Mouse (Mus musculus) forebrain, embryonic 15.5 days (tissue): ENCODE measurements around the gene Utp4. TPM values are rescaled to one million over a fixed set of nuclear protein-coding genes. Genes with fewer than 3 reads are reported as not detected.
"Not testable (repeated sequence)": the region's sequence is repeated elsewhere in the genome, so short reads cannot be mapped to it uniquely, and the experiment has no call there.

ENCODE experiments used
- ATAC-seq: fragments of 200-750 bp; cut with Nextera tagmentation; replicated peaks from 2 replicates; pipeline ENCODE4 v1.8.0; 2017; ENCODE audit warnings: mild to moderate bottlenecking, moderate TSS enrichment, moderate library complexity
- H3K27ac ChIP-seq: fragments of 300-500 bp; sonication (generic); replicated peaks from 2 replicates; pipeline ENCODE4 v1.5.1; 2015; ENCODE audit warnings: mild to moderate bottlenecking, inconsistent platforms
- H3K27me3 ChIP-seq: fragments of 300-500 bp; sonication (generic); 2 replicates; pipeline ENCODE4 v1.6.1; 2015; ENCODE audit warnings: inconsistent platforms
- H3K36me3 ChIP-seq: fragments of 300-500 bp; sonication (generic); 2 replicates; pipeline ENCODE4 v1.6.1; 2015; ENCODE audit warnings: mild to moderate bottlenecking, inconsistent platforms
- H3K4me1 ChIP-seq: fragments of 300-500 bp; sonication (generic); 2 replicates; pipeline ENCODE4 v1.6.1; 2015; ENCODE audit warnings: inconsistent platforms
- H3K4me2 ChIP-seq: fragments of 300-500 bp; sonication (generic); replicated peaks from 2 replicates; pipeline ENCODE4 v1.6.1; 2015; ENCODE audit warnings: mild to moderate bottlenecking, inconsistent platforms
- H3K4me3 ChIP-seq: fragments of 300-500 bp; sonication (generic); 2 replicates; pipeline ENCODE4 v1.5.1; 2015; ENCODE audit warnings: mild to moderate bottlenecking, inconsistent platforms
- H3K9ac ChIP-seq: fragments of 300-500 bp; sonication (generic); replicated peaks from 2 replicates; pipeline ENCODE4 v1.6.1; 2015; ENCODE audit warnings: mild to moderate bottlenecking, inconsistent platforms
- H3K9me3 ChIP-seq: fragments of 300-500 bp; sonication (generic); 2 replicates; pipeline ENCODE4 v1.6.1; 2016; ENCODE audit warnings: inconsistent platforms
- WGBS: fragments of 180-500 bp; shearing (Covaris S2); methylation state at CpG from one replicate; pipeline ENCODE4 v1.1.7; 2015; ENCODE audit warnings: mixed read lengths; 5-methylcytosine and 5-hydroxymethylcytosine counted together
- polyA plus RNA-seq: library from polyadenylated mRNA; unstranded; fragments of >200 nt; fragmentation: Nextera tagmentation; extraction: Ambion mirVana; gene quantifications from 2 replicates; pipeline ENCODE4 v1.2.1, GENCODE M21; 2015

Utp4 gene
- polyA plus RNA-seq, 1 experiment from 2014 or later: 49.1 TPM

- no peak overlapping the region for H3K9ac ChIP-seq
- no peak for ATAC-seq
- no peaks in the 10 kb centered on the region for H3K4me1 ChIP-seq
- H3K4me3 ChIP-seq: no peak overlapping the region
- no peak overlapping the region for H3K27ac ChIP-seq
- 57% methylated on average over 7 of the region's 7 CpGs for WGBS
- H3K36me3 ChIP-seq: peaks cover 56% of the 10 kb centered on the region
- H3K27me3 ChIP-seq: no peaks in the 10 kb centered on the region
- H3K4me2 ChIP-seq: no peak overlapping the region
- H3K9me3 ChIP-seq: no peaks in the 10 kb centered on the region
Measured at GRCm38 (mm10) chr8:106908291-106908690, 14.9 kb downstream of the Utp4 start.

- no peak overlapping the region for H3K27ac ChIP-seq
- H3K9me3 ChIP-seq: no peaks in the 10 kb centered on the region
- no peaks in the 10 kb centered on the region for H3K4me1 ChIP-seq
- H3K9ac ChIP-seq: no peak overlapping the region
- no peak overlapping the region for H3K4me2 ChIP-seq
- no peak overlapping the region for H3K4me3 ChIP-seq
- H3K36me3 ChIP-seq: peaks cover 64% of the 10 kb centered on the region
- WGBS: 96% methylated on average over 10 of the region's 10 CpGs
- ATAC-seq: no peak
- H3K27me3 ChIP-seq: no peaks in the 10 kb centered on the region
Measured at GRCm38 (mm10) chr8:106913631-106914030, 20.2 kb downstream of the Utp4 start.

GRCm38 (mm10) chr8:106919721-106920394 is 26.4 kb downstream of the Utp4 start:
- no peak overlapping the region for H3K9ac ChIP-seq
- ATAC-seq: no peak
- no peaks in the 10 kb centered on the region for H3K27me3 ChIP-seq
- no peak overlapping the region for H3K27ac ChIP-seq
- H3K36me3 ChIP-seq: peaks cover 60% of the 10 kb centered on the region
- no peaks in the 10 kb centered on the region for H3K9me3 ChIP-seq
- WGBS: 82% methylated on average over 8 of the region's 8 CpGs
- H3K4me1 ChIP-seq: peaks cover 4% of the 10 kb centered on the region; the same call in 1 of the 2 replicates
- H3K4me3 ChIP-seq: no peak overlapping the region
- no peak overlapping the region for H3K4me2 ChIP-seq

GRCm38 (mm10) chr8:106920395-106920741 is 26.9 kb downstream of the Utp4 start:
- peaks cover 55% of the 10 kb centered on the region for H3K36me3 ChIP-seq
- WGBS: 96% methylated on average over 5 of the region's 5 CpGs
- no peaks in the 10 kb centered on the region for H3K9me3 ChIP-seq

GRCm38 (mm10) chr8:106924057-106924456 is 30.6 kb downstream of the Utp4 start:
- Histone ChIP-seq H3K36me3 (peaks cover 21% of the 10 kb centered on the region), H3K4me2 (no peak overlapping the region), H3K4me3 (no peak overlapping the region), H3K9me3 (no peaks in the 10 kb centered on the region), H3K27me3 (no peaks in the 10 kb centered on the region), H3K4me1 (peaks cover 4% of the 10 kb centered on the region; the same call in 1 of the 2 replicates), H3K27ac (no peak overlapping the region), H3K9ac (no peak overlapping the region)
- no peak for ATAC-seq
- WGBS: 89% methylated on average over 4 of the region's 4 CpGs

More at GRCm38 (mm10) chr8:106920395-106920741, 26.9 kb downstream of the Utp4 start:
- Histone ChIP-seq H3K4me3 (no peak overlapping the region), H3K4me2 (no peak overlapping the region), H3K9ac (no peak overlapping the region), H3K27me3 (no peaks in the 10 kb centered on the region), H3K4me1 (peaks cover 4% of the 10 kb centered on the region; the same call in 1 of the 2 replicates), H3K27ac (no peak overlapping the region)
- no peak for ATAC-seq

- no peak overlapping the region for H3K4me2 ChIP-seq
- H3K4me1 ChIP-seq: no peaks in the 10 kb centered on the region
- WGBS: 82% methylated on average over 8 of the region's 8 CpGs
- H3K36me3 ChIP-seq: peaks cover 15% of the 10 kb centered on the region
- no peak overlapping the region for H3K27ac ChIP-seq
- H3K9ac ChIP-seq: no peak overlapping the region
- H3K4me3 ChIP-seq: no peak overlapping the region
- no peaks in the 10 kb centered on the region for H3K9me3 ChIP-seq
- no peaks in the 10 kb centered on the region for H3K27me3 ChIP-seq
- ATAC-seq: no peak
Measured at GRCm38 (mm10) chr8:106924904-106925349, 31.5 kb downstream of the Utp4 start.

GRCm38 (mm10) chr8:106925446-106925845 is 32.0 kb downstream of the Utp4 start:
- H3K4me2 ChIP-seq: no peak overlapping the region
- peaks cover 10% of the 10 kb centered on the region for H3K36me3 ChIP-seq
- ATAC-seq: no peak
- no peaks in the 10 kb centered on the region for H3K27me3 ChIP-seq
- no peak overlapping the region for H3K27ac ChIP-seq
- H3K9me3 ChIP-seq: no peaks in the 10 kb centered on the region
- no peak overlapping the region for H3K9ac ChIP-seq
- no peaks in the 10 kb centered on the region for H3K4me1 ChIP-seq
- WGBS: 91% methylated on average over 4 of the region's 4 CpGs
- no peak overlapping the region for H3K4me3 ChIP-seq

GRCm38 (mm10) chr8:106927247-106927646 is 33.8 kb downstream of the Utp4 start:
- Histone ChIP-seq H3K9ac (no peak overlapping the region), H3K4me1 (peaks cover under 1% of the 10 kb centered on the region), H3K9me3 (no peaks in the 10 kb centered on the region), H3K4me2 (no peak overlapping the region), H3K4me3 (no peak overlapping the region), H3K36me3 (peaks cover 6% of the 10 kb centered on the region), H3K27me3 (0 out of 2 replicates have a peak, but pooled peaks cover 8% of the 10 kb centered on the region), H3K27ac (no peak overlapping the region)
- no peak for ATAC-seq
- WGBS: 50% methylated on average over 4 of the region's 4 CpGs

- not testable (repeated sequence) for H3K27ac ChIP-seq, H3K36me3 ChIP-seq, H3K9me3 ChIP-seq, H3K4me2 ChIP-seq, H3K9ac ChIP-seq, H3K4me3 ChIP-seq, ATAC-seq, H3K4me1 ChIP-seq
- WGBS: 89% methylated on average over 11 of the region's 11 CpGs
- H3K27me3 ChIP-seq: peaks cover 16% of the 10 kb centered on the region; the same call in 1 of the 2 replicates
Measured at GRCm38 (mm10) chr8:106928182-106928581, 34.7 kb downstream of the Utp4 start.

- no peak overlapping the region for H3K27ac ChIP-seq
- peaks cover 24% of the 10 kb centered on the region; the same call in 1 of the 2 replicates for H3K27me3 ChIP-seq
- H3K4me3 ChIP-seq: no peak overlapping the region
- H3K4me2 ChIP-seq: no peak overlapping the region
- no peaks in the 10 kb centered on the region for H3K9me3 ChIP-seq
- ATAC-seq: no peak
- H3K9ac ChIP-seq: no peak overlapping the region
- peaks cover 7% of the 10 kb centered on the region for H3K4me1 ChIP-seq
- no peaks in the 10 kb centered on the region for H3K36me3 ChIP-seq
- 55% methylated on average over 6 of the region's 6 CpGs for WGBS
Measured at GRCm38 (mm10) chr8:106929155-106929913, 35.9 kb downstream of the Utp4 start.

GRCm38 (mm10) chr8:106929921-106930320 is 36.5 kb downstream of the Utp4 start:
- no peak for ATAC-seq
- WGBS: 69% methylated on average over 5 of the region's 5 CpGs
- H3K9ac ChIP-seq: no peak overlapping the region
- no peak overlapping the region for H3K4me2 ChIP-seq
- peaks cover 7% of the 10 kb centered on the region for H3K4me1 ChIP-seq
- no peaks in the 10 kb centered on the region for H3K9me3 ChIP-seq
- no peaks in the 10 kb centered on the region for H3K36me3 ChIP-seq
- H3K4me3 ChIP-seq: no peak overlapping the region
- no peak overlapping the region for H3K27ac ChIP-seq
- H3K27me3 ChIP-seq: peaks cover 28% of the 10 kb centered on the region; the same call in 1 of the 2 replicates

GRCm38 (mm10) chr8:106932376-106933065 is 39.1 kb downstream of the Utp4 start:
- ATAC-seq: no peak
- no peak overlapping the region; the same call in 1 of the 2 replicates for H3K9ac ChIP-seq
- peaks cover 31% of the 10 kb centered on the region; the same call in 1 of the 2 replicates for H3K27me3 ChIP-seq
- no peaks in the 10 kb centered on the region for H3K36me3 ChIP-seq
- WGBS: 8% methylated on average over 22 of the region's 22 CpGs
- H3K4me1 ChIP-seq: peaks cover 22% of the 10 kb centered on the region
- no peaks in the 10 kb centered on the region for H3K9me3 ChIP-seq
- H3K27ac ChIP-seq: 0 out of 2 replicates have a peak overlapping the region, but pooled peaks have one; percentile 15
- H3K4me3 ChIP-seq: peak overlapping the region; percentile 16
- peak overlapping the region; percentile 32 for H3K4me2 ChIP-seq
